Mouse (Mus musculus) right cerebral cortex, postnatal 36 days (tissue): ENCODE measurements around the gene Dyx1c1.

Experiments used
- DNase-seq, 2 experiments: peaks; one replicate each; pipeline ENCODE4 v3.0.0; 2022; ENCODE audit warnings: low spot score in 2 of 2, mixed read lengths in 1 of 2

Dyx1c1 gene

DNA sequence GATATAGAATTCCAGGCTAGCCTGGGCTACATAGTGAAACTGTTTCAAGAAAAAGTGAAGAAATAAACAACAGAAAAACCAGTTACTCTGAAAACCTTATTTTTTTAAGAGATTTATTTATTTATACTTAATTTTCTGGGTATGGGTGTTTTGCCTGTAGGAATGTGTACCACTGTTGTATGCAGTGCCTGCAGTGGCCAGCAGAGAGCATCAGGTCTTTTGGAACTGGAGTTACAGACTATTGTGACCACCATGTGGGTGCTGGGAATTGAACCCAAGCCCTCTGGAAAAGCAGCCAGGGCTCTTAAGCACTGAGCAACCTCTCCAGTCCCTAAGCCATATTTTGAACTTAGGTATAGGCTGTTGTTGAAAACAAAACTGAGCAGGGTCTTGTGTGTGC lies 14.4 kb downstream of the Dyx1c1 start:
- no peak for DNase-seq

DNA sequence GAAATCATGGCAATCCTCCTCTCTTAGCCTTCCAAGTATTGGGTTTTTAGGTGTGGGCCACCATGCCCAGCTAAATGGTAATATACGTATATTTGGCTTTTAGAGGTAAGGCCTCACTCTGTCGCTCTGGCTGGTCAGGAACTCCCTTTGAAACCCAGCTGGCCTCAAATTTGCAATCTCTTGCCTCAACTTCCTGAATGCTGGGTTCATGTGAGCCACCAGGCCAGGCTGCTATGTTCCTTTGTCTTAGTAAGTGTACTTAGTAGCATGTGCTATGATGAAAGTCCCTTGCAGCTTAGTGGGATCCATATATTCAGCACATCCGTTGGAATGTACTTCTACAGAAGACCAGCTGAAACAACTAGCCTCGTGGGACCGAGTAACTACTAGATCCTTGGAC lies 16.1 kb downstream of the Dyx1c1 start:
- DNase-seq = no peak

DNA sequence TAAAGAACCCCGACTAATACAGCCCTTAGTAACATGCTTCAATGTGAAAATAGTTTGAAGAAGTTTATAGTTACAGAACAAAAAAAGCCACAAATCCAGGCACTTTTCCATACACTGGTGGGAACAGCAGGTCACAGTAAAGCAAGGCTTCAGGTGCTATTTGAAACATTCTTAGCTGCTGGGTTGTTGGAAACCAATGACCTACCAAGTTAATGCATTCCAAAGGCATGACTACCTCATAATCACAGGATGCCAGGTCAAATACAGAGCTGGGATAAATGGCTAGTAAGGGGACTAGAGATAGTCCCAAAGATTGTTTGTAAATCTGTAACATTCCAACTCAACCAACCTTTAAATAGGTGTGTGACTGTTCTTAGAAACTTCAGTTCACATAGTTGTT lies 16.7 kb downstream of the Dyx1c1 start:
- no peak for DNase-seq

DNA sequence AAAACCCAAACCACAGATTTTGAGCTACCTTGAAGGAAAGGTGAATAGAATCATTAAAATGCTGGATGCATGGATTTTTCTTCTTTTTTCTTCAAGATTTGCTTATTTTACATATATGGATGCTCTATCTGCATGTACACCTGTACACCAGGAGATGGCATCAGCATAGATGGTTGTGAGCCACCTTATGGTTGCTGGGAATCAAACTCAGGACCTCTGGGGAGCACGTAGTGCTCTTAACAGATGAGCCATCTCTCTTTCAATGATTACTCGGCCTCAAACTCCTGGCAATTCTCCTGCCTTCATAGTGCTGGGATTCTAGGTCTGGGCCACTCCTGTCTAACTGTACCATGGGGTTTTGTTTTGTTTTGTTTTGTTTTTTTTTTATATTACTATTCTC lies 24.5 kb downstream of the Dyx1c1 start:
- DNase-seq = no peak

DNA sequence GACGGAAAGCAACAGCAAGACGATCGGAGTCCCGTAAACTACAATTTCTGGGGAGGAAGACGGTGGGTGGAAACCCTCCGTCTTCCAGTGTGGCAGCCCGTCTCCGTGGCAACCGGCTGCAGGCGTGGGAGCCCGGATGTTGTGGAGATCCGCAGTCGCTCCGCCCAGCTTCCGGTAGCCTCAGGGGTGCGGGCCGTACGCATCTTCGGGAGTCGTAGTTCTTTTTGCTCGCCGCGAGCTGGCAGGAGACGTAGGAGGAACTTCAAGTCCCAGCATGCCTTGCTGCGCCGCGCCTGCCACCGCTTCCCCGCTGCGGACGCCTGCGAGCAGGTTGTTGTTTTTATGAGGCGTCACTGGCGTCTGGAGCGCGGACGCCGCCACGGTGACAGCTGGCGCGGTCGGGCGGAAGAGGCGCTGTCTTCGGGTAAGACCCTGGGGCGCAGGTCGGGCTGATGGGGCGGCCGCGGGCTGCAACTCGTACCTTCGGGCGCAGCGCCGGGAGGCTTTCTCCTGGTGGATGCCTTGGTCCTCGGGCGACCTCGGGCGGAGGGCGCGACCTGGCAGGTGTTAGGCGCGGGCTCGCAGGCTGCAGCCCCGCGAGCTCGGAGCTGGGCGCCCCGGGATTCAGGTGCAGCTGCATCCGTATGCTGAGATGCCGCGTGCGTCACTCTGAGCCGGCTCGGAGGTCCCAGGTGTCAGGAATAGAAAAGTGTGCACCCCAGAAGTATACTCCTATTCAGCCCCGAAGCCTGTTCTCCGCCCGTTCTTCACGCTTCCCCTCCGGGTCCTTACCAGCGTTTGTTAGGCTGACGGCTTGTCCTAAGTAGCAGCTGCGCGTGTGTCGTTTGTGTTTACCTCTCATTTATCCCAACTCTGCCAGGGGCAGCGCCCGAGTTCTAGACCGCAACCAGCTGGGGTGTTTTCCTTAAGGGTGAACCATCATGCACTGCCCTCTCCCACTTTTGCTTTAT lies 26.9 kb downstream of the Dyx1c1 start, which contains the start of the genes Ccpg1os and Ccpg1:
Gene Ccpg1os (minus strand): TSS at position 133 of the 971 bp plus-strand sequence.
Gene Ccpg1 (plus strand): TSS at position 180 of the 971 bp plus-strand sequence.
- DNase-seq = peak; percentile 98 to 99

DNA sequence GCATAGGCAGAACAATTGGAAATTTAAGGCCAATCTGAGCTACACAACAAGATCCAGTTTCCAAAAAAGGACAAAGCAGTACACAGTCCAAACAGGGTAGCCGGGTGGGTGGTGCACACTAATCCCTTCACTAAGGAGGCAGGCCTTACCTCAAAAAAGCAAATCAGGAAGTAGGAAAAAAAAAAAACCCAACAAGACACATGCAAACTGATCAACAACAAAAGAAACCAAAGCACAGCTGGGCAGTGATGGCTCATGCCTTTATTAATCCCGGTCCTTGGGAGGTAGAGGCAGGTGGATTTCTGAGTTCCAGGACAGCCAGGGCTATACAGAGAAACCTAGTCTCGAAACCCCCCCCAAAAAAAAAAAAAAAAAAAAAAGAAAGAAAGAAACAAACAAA lies 29.1 kb downstream of the Dyx1c1 start:
- DNase-seq = no peak

DNA sequence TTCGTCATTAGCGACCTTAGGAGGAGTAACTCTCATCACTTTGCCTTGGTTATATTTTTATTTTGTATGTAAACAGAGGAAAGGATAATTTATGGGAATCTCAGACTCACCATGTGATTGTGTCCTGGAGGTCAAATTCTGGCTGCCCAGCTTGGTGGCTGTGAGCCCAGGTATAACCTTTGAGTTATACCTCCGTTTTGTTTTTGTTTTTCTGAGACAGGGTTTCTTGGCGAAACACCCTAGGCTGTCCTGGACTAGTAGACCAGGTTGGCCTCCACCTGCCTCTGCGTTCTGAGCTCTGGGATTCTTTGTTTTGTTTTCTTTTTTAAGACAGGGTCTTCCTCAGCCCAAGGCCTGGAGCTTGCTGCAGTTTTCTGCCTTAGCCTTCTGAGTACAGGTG lies 30.1 kb downstream of the Dyx1c1 start:
- DNase-seq = no peak

DNA sequence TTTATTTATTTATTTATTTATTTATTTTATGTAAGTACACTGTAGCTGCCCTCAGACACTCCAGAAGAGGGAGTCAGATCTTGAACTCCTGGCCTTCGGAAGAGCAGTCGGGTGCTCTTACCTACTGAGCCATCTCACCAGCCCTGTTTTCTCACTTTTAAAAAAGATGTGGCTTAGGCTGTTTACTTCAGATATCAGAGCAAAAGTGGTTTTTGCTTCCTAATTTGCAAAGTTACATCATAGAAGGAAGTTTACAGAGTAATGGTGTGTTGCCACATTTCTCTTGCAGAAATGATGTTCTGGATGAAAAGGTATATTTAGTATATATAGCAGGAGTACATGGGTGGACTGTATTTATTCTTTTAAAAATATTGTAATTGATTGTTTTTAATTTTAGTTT lies 32.8 kb downstream of the Dyx1c1 start:
- no peak for DNase-seq

DNA sequence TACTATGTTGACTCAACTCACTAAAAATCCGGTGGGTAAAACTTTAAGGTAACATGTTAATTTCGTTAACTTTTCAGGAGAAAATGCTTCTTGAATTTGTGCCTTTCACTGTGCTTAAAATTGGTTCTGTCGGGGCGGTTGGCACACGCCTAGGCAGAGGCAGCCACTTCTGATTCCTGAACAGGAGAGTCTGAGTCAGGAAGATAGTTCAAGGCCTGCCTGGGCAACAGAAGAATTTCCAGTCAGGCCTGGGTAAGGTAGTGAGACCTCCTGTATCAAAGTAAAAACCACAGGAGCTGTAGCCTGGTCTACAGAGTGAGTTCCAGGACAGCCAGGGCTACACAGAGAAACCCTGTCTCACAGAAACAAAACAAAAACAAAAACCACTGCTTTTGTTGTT lies 34.0 kb downstream of the Dyx1c1 start:
- no peak for DNase-seq

DNA sequence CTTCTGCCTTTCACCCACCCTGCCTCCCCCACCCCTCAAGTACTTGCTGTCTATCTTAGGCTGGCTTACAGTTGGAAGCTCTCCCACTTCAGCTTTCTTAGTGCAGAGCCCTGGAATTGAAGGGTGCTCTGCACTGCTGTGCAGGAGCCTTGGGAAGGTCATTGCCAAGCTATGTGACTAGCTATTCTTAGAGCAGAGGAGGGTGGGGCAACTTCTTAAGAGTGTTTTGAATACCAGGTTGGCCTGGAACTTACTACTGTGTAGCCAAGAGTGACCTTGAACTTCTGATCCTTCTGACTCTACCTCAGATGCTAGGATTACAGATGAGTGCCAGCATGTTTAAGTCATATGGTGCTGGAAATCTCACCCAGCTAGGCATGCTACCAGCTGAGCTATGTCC lies 37.6 kb downstream of the Dyx1c1 start:
- DNase-seq = no peak

DNA sequence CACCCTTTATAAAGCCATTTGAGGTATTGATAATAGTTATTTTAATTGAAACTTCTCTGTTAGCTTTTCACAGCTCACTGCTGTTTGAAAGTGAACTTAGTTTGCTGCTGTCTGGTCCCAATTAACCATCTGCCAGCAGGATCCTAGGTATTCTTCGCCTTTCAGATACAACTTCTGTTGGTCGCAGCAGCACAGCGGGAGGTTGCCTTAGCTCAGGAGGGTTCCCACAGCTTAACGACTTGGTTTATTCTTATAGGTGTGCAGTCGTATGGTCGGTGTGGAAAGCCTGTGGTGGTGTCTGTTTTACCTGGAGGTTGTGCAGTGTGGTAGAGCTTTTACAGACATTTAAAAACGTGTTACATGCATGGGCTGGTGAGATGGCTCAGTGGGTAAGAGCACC lies 38.2 kb downstream of the Dyx1c1 start:
- DNase-seq = no peak

DNA sequence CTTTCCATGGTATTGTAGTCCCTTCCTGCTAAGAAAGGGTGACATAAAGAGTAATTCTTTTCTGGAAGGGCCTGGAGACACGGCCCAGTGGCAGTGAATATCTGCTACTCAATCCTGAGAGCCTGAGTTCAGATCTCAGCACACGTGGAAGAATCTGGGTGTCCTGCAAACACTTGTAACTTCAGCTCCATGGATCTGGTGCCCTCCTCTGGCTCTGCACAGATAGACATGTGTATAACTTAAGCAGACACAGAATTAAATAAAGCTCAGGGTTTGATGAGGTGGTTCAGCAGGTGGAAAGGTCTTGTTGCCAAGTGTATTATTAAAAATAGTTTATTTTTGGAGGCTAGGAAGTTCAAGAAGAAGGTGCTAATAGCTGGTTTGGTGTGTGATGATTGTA lies 41.9 kb downstream of the Dyx1c1 start:
- no peak for DNase-seq

DNA sequence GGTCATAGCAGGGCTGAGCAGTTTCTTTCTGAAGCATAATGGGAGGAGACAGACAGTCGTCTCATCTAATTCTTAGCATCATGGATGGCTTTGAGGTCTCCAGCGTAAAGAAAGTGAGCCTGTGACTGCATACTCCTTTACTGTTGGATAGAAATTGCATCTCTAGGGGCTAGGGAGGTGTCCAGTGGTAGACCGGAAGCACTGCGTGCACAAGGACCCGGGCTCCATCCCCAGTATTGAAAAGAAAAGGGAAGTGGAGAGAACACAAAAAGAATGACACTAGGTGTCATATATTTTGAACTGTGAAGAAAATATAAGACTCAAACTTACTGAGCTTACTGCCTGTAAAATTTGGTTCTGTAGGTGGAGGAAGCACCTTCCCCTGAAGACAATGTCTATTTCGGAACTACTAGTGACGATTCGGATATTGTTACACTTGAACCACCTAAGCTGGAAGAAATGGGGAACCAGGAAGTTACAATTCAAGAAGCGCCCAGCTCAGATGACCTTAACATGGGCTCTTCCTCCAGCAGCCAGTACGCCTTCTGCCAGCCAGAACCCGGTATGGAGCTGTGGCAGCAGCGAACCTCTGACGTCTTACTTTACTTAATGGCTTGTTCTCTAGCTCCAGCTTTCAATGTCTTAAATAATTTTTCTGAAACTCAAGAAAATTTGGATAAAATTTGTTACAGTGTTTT lies 42.9 kb downstream of the Dyx1c1 start:
- DNase-seq = no peak

DNA sequence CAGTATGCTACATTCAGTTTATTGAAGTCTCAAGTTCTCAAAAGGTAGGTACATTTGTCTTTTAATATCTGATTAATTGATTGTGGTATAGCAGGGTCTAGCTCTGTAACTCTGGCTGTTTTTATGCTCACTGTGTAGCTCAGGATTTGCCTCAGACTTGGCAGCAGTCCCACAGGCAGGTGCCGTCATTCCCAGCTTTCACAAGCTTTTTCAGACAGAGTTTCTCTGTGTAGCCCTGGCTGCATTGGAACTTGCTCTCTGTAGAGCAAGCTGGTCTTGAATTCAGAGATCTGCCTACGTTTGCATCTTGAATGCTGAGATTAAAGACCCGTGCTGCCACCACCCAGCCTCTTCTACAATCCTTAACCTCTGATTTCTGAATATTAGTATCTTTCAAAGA lies 43.6 kb downstream of the Dyx1c1 start:
- no peak for DNase-seq

DNA sequence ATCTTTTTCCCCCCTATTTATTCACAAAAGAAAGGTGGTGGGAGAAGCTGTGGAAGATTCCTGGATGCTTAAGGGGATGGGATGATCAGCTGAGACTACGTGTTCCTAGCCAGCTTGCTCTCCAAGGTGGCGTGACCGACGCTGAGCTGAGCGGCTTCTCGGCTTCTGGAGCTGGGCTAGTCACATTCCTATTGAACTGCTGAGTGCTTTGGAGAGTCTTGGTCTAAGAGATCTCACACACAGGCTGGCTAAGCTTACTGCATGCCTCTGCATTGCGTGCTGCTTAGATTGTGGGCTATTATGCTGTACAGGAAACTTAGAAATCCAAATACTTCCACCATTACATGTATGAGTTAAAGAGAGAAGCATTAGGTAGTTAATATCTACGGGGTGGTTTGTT lies 45.5 kb downstream of the Dyx1c1 start:
- no peak for DNase-seq

DNA sequence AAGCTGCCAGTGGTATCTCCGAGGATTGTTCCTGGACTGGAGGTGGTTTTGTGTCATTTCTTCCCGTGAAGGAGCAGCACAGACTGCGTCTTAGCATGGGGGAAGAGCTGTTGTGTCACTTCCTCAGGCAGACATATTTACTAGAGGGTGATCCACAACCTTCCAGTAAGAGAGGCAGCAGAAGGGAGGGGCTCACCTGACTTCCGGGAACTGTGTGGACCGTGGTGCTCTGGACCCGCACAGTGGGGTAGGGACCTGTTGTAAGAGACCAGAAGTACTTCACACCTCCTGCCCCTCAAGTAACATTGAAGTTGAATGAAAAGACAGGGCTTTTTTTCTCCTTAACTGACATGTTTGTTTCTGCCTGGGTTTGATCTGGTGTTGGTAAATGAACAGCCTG lies 46.5 kb downstream of the Dyx1c1 start:
- DNase-seq = no peak

DNA sequence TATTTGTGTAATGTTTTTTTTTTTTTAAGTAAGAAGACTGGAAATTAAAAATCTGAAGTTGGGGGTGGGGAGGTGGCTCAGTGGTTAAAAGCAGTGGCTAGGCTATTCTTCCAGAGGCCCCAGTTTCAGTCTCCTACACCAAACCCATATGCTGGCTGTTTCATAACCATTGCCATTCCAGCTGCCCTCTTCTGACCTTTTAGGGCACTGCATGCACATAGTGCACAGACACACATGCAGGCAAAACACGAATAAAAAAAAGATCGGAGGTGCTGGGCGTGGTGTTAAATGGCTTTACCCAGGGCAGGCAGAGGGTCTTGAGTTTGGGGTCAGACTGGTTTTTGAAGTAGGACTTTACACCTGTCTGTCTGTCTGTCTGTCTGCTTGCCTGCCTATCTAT lies 47.6 kb downstream of the Dyx1c1 start:
- no peak for DNase-seq

DNA sequence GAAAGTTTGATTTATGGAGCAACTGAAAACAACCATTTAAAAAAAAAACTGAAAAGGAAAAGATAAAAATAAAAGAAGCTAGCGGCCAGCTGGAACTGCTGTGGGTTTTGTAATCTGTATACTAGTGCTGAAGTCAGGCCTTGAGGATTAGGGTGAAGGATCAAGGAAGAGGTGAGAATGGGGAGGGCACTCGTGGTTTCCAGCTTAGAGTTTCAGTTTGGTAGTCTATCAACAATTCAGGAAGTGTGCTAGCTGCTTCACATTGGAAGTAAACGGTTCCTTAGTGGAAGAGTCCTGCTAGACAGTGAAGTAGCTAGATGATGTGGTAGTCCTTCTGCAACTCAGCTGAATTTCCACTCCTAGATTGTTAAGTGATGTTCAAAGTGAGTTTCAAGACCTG lies 49.8 kb downstream of the Dyx1c1 start:
- DNase-seq = no peak

DNA sequence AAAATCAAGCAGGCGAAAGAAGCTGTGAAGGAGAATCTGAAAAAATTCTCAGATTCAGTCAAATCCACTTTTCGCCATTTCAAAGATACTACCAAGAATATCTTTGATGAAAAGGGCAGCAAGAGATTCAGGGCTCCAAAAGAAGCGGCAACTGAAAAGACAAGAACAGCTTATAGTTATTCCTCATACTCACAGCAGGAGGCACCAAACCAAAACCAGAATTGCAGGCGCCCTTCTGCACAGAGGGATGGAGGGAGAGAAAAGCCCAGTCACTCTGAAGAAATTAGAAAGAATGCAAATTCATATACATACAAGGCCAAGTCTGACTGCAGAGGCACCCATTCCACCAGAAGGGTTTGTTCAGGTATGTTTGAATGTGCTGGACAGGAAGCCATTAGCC lies 54.0 kb downstream of the Dyx1c1 start:
- no peak for DNase-seq

DNA sequence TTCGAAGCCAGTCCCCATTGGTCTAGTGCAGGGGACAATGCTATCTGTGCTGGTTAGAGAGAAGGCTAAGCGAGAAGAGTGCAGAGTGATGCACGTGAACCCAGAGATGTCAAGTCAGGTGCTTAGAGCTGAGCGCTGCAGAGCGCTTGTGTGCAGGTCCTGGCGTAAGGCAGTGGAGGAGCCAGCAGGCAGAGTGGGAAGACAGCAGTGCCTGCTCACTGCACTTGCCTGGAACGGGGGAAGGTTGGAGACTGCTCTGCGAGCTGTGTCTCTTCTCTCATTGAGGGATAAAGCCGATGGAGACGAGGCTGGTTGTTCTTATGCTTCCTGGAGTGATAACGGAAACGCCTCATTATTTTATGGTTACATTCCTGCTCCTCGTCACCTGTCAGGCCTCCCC lies 56.1 kb downstream of the Dyx1c1 start:
- peak in 1 of 2 experiments; percentile 13 for DNase-seq

DNA sequence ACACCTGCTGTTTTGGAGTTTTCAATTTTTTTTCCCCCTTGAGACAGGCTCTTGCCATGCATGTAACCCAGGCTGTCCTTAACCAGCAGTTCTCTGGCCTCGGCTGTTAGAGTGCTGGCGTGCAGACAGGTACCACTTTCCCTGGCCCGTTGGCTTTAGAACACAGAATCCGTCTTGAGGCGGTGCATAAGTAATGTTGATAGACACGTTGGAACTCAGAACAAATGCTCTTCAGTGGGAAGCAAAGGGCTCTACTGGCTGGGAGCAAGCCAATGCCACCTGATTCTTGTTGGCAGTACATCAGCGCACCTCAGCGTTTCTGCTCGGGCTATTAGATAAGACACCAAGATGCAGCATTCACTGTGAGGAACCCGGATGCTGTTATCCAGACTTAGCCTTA lies 61.3 kb downstream of the Dyx1c1 start:
- no peak for DNase-seq

DNA sequence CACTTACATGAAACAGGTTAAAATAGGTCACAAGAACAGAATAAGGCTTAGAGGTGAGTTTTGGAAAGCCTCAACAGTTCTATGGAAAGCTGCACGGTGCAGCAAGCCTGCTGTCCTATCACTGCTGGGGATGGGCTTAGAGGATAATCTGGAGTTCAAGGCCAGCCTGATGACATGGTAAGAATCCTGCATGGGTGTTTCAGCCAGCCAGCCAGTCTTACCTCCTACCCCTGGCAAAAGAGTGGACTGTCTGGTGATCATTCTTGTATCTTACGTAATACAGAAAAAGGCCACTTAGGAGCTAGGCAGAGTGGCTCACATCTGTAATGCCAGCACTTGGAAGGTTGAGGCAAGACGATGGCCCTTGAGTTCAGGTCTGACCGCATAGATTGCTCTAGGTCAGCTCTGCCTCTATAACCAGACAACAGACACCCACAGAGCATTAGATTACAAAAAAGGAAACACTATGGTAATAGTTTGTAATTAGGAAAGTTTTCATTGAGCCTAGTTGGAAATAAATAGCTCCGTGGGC lies 62.0 kb downstream of the Dyx1c1 start:
- DNase-seq = no peak
